Mouse (Mus musculus) spleen, postnatal 0 days (tissue): ENCODE results near the gene Dbnl. TPM values are rescaled to one million over a fixed set of nuclear protein-coding genes. Genes with fewer than 3 reads are reported as not detected.

Experiments used
- polyA plus RNA-seq: library from polyadenylated mRNA; unstranded; fragments of >200 nt; fragmentation: Nextera tagmentation; extraction: Ambion mirVana; gene quantifications from 2 replicates; pipeline ENCODE4 v1.2.1, GENCODE M21; 2015

Gene Dbnl
- polyA plus RNA-seq, result 58.9 and 61.8 TPM in 2 replicates

DNA sequence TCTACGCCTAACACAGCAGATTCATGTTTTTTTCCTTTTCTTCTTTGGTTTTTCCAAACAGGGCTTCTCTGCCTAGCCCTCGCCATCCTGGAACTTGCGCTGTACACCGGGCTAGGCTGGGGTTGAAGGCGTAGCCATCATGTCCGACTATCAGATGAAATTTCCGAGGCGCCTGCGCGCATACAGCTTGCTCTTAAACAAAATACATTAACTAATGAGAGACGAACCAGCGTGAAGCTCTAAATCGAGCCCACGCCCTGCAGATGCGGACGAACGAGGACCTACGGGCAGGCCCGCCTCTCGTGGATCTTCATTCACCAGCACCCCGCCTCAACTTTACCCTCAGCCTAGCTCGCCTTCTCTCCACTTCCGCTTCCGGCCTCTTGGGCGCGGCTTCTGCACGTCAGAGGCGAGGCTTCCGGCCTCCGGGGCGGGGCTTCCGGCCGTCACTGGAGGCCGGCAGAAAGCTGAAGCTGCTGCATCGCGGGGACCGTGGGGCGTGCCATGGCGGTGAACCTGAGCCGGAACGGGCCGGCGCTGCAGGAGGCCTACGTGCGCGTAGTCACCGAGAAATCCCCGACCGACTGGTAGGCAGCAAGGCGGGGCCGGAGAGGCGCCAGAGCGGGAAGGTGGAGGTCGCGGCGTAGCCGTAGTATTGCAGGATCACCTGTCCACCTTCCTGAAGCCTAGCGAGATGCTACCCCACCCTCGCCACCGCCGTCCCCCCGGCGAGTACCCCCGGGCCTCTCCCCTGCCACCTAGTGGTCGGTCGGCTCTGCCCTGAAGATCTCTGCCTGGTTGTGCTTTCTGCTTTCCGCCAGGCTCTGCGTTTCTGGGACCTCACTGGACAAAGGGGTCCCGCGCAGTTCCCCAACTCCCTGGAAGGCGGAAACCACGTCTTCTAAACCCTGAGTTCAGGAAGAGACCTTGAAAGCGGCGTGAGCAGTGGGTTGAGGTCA, at the start of gene Dbnl:
Dbnl (plus strand) TSS at position 433 of the 959 bp plus-strand sequence.

GRCm38 (mm10) chr11:5761820-5762632, 26.3 kb upstream of the Dbnl start, which contains the start of gene Urgcp:
Gene Urgcp, minus strand, starts transcription at chr11:5762376.

DNA sequence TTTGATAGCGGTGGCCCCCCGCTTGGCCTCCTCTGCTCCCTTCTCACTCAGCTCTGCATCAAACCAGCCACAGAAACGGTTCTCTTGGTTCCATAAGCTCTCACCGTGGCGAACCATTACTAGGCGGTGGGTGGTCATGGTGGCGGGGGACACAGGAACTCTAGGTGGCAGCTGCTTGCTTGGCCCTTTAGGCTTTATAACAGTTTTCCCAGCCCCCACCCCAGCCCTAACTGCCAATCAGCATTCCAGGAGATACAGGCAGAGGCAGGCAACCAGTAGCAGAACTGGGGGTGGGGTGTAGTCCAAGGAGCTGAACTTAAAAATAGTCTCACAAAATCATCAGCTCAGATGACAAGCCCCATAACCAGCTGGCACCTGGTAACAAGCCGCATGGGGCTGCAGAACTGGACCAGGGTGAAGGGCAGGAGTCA, 15.3 kb downstream of the Dbnl start, which contains the start of gene Pgam2:
Pgam2 (minus strand) TSS at position 183 of the 431 bp plus-strand sequence.

GRCm38 (mm10) chr11:5837251-5838246, 49.3 kb downstream of the Dbnl start, which contains the start of gene Polm:
Gene Polm, minus strand, starts transcription at chr11:5838016.

Other genes starting within 250 kb of the Dbnl start
- 8.5 and 9.0 TPM in 2 replicates for gene Ccdc117, start 246.3 kb upstream of the Dbnl start, polyA plus RNA-seq
- 2.4 and 3.7 TPM in 2 replicates for gene Ankrd36, start 218.8 kb upstream of the Dbnl start, polyA plus RNA-seq
- 184 and 187 TPM in 2 replicates for gene Mrps24, start 72.8 kb upstream of the Dbnl start, polyA plus RNA-seq
- gene Urgcp, start 26.1 kb upstream of the Dbnl start, polyA plus RNA-seq, result 10.3 and 13.3 TPM in 2 replicates
- 0.89 and 1.2 TPM in 2 replicates for gene Pgam2, start 15.2 kb downstream of the Dbnl start, polyA plus RNA-seq
- 3.9 and 5.0 TPM in 2 replicates for gene Polm, start 49.5 kb downstream of the Dbnl start, polyA plus RNA-seq
- 18.8 and 26.0 TPM in 2 replicates for gene Aebp1, start 73.5 kb downstream of the Dbnl start, polyA plus RNA-seq
- 72.8 and 83.6 TPM in 2 replicates for gene Pold2, start 89.8 kb downstream of the Dbnl start, polyA plus RNA-seq
- 0.70 and 1.4 TPM in 2 replicates for gene Myl7, start 110.3 kb downstream of the Dbnl start, polyA plus RNA-seq
- gene Gck, start 161.6 kb downstream of the Dbnl start, polyA plus RNA-seq, result 0.10 and 0.34 TPM in 2 replicates
- gene Ykt6, start 167.2 kb downstream of the Dbnl start, polyA plus RNA-seq, result 22.9 and 24.9 TPM in 2 replicates